Mouse (Mus musculus): Measurements from ENCODE around the gene Mylk.

DNA sequence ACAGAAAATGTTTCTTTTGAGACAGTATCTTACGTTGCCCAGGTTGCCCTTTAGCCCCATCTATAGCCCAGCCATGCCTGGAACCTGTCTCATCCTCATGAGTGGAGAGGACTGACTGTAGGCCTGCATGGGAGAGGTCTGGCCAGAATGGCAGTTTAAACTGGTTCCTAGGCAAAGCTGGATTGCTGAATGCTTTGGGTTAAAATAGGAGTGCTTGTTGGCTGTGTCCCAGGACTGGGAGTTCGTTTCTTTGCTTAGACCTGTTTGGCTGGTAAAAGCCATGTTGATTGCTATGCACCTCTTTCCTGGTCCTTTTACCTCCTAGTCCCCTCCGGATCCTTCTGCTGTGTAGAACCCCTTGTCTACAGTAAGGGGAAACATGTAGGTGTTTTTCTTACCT is 288.2 kb downstream of the Mylk start:
- TF ChIP-seq POLR2A (IDR thresholded peaks at IDR 0.05; ENCODE audit: extremely low read depth, insufficient read depth, low read length) = no peak
- no peak for TF ChIP-seq CTCF (IDR thresholded peaks at IDR 0.05; ENCODE audit: extremely low read depth, insufficient read depth, low read length)

Data from cortical plate, adult 2 months (tissue).